22 mouse cellular contexts compared by ENCODE assay signal in genomic region chr12:12518490-12519070, GRCm38 (mm10).
DNase-seq lines count a peak whose midpoint lies in the region; ATAC-seq and TF ChIP-seq lines count a peak whose summit lies in the region.
"Had no signal": no experiment of that assay in that cellular context is flagged by ENCODE, and none has a peak within 500 bp of the region (broad histone marks: within the 10 kb centered on the region; RNA-seq: fewer than 3 reads in every experiment).

No protein-coding gene starts in this region.

- H3K36me3 ChIP-seq in forebrain, embryonic 12.5 days (replicated peaks), result no peaks in the 10 kb centered on the region
- no peaks in the 10 kb centered on the region for H3K36me3 ChIP-seq in forebrain, postnatal 0 days (ENCODE audit: insufficient read depth)
- H3K36me3 ChIP-seq in heart, embryonic 10.5 days, result no peaks in the 10 kb centered on the region
- no peaks in the 10 kb centered on the region for H3K36me3 ChIP-seq in heart, embryonic 16.5 days (ENCODE audit: control insufficient read depth, insufficient read depth)
- H3K36me3 ChIP-seq: hindbrain, embryonic 10.5 days; kidney, embryonic 15.5 days; limb, embryonic 13.5 days; liver, embryonic 13.5 days; stomach, embryonic 15.5 days had no signal

- no peaks in the 10 kb centered on the region for H3K27me3 ChIP-seq in forebrain, embryonic 12.5 days
- no peaks in the 10 kb centered on the region for H3K27me3 ChIP-seq in forebrain, postnatal 0 days (ENCODE audit: insufficient read depth, low read length)
- no peaks in the 10 kb centered on the region; the same call in 1 of the 2 replicates for H3K27me3 ChIP-seq in heart, embryonic 10.5 days (ENCODE audit: insufficient read depth, poor library complexity, severe bottlenecking)
- H3K27me3 ChIP-seq in heart, embryonic 16.5 days (ENCODE audit: control insufficient read depth, insufficient read depth, low read length), result no peaks in the 10 kb centered on the region
- H3K27me3 ChIP-seq: kidney, embryonic 15.5 days; limb, embryonic 13.5 days; liver, embryonic 13.5 days; Patski; stomach, embryonic 15.5 days had no signal

- 65% methylated on average over 5 of the region's 5 CpGs for WGBS in forebrain, embryonic 12.5 days
- WGBS in forebrain, postnatal 0 days, result 41% methylated on average over 5 of the region's 5 CpGs
- 37% methylated on average over 5 of the region's 5 CpGs for WGBS in heart, embryonic 10.5 days
- 18% methylated on average over 5 of the region's 5 CpGs for WGBS in heart, embryonic 16.5 days

- H3K27ac ChIP-seq in forebrain, embryonic 12.5 days, result peak overlapping the region; percentile 50; the same call in 1 of the 2 replicates
- H3K27ac ChIP-seq in forebrain, postnatal 0 days (ENCODE audit: low read depth, low read length), result no peak overlapping the region
- peak overlapping the region; percentile 56; the same call in 1 of the 2 replicates for H3K27ac ChIP-seq in heart, embryonic 10.5 days
- H3K27ac ChIP-seq in heart, embryonic 16.5 days (ENCODE audit: low read length), result peak overlapping the region; percentile 85
- H3K27ac ChIP-seq: hindbrain, embryonic 10.5 days; hindbrain, postnatal 0 days; kidney, embryonic 15.5 days; limb, embryonic 13.5 days; liver, embryonic 13.5 days; stomach, embryonic 15.5 days had no signal

- H3K9me3 ChIP-seq in forebrain, embryonic 12.5 days, result no peaks in the 10 kb centered on the region
- no peaks in the 10 kb centered on the region for H3K9me3 ChIP-seq in forebrain, postnatal 0 days (ENCODE audit: low read length)
- H3K9me3 ChIP-seq in heart, embryonic 10.5 days, result no peaks in the 10 kb centered on the region
- no peaks in the 10 kb centered on the region for H3K9me3 ChIP-seq in heart, embryonic 16.5 days (replicated peaks; ENCODE audit: control insufficient read depth, low read length)
- H3K9me3 ChIP-seq: hindbrain, embryonic 10.5 days; kidney, embryonic 15.5 days; limb, embryonic 13.5 days; liver, embryonic 13.5 days; stomach, embryonic 15.5 days had no signal

- H3K4me3 ChIP-seq in forebrain, embryonic 12.5 days (replicated peaks), result no peak overlapping the region
- H3K4me3 ChIP-seq in forebrain, postnatal 0 days (ENCODE audit: low read depth, low read length), result no peak overlapping the region
- no peak overlapping the region for H3K4me3 ChIP-seq in heart, embryonic 10.5 days
- no peak overlapping the region for H3K4me3 ChIP-seq in heart, embryonic 16.5 days (ENCODE audit: low read length)
- H3K4me3 ChIP-seq: hindbrain, embryonic 10.5 days; kidney, embryonic 15.5 days; limb, embryonic 13.5 days; liver, embryonic 13.5 days; stomach, embryonic 15.5 days had no signal

- ATAC-seq in forebrain, embryonic 12.5 days (ENCODE audit: low FRiP score), result peak; percentile 17; the same call in 1 of the 2 replicates
- no peak for ATAC-seq in forebrain, postnatal 0 days
- ATAC-seq in heart, embryonic 16.5 days (replicated peaks; ENCODE audit: extremely low read depth, insufficient read depth, low FRiP score), result peak; percentile 80
- ATAC-seq in frontal cortex, adult (ENCODE audit: low TSS enrichment), result no peak
- ATAC-seq: hindbrain, postnatal 0 days; intestine, embryonic 16.5 days; Patski had no signal

- no peak for TF ChIP-seq CTCF in forebrain, postnatal 0 days (IDR thresholded peaks at IDR 0.05; ENCODE audit: low read depth)

- no peak for DNase-seq in forebrain, postnatal 0 days
- peak; percentile 63 for DNase-seq in heart, embryonic 10.5 days (ENCODE audit: low spot score)
- no peak for DNase-seq in heart, postnatal 4 days
- DNase-seq in Muller cell, postnatal 12 days (ENCODE audit: inconsistent ontology term), result peak; percentile 79
- no peak for DNase-seq in thymus, adult 18-20 months
- DNase-seq: adrenal gland, postnatal 36 days; cerebellum, adult 11 months; cerebellum, postnatal 10 days; kidney, postnatal 4 days; liver, embryonic 13.5 days; lung, postnatal 4 days; thymus, postnatal 4 days had no signal

- no peak overlapping the region for H3K4me2 ChIP-seq in forebrain, embryonic 12.5 days
- H3K4me2 ChIP-seq in forebrain, postnatal 0 days (ENCODE audit: low read depth), result no peak overlapping the region
- no peak overlapping the region for H3K4me2 ChIP-seq in heart, embryonic 16.5 days (ENCODE audit: low read depth, low read length)
- H3K4me2 ChIP-seq: kidney, embryonic 15.5 days; limb, embryonic 13.5 days; liver, embryonic 13.5 days; stomach, embryonic 15.5 days had no signal

- H3K4me1 ChIP-seq in forebrain, embryonic 12.5 days, result peaks cover 6% of the 10 kb centered on the region; the same call in 1 of the 2 replicates
- no peaks in the 10 kb centered on the region for H3K4me1 ChIP-seq in forebrain, postnatal 0 days (ENCODE audit: insufficient read depth)
- H3K4me1 ChIP-seq in heart, embryonic 10.5 days, result peaks cover 7% of the 10 kb centered on the region; the same call in 1 of the 2 replicates
- H3K4me1 ChIP-seq in heart, embryonic 16.5 days (ENCODE audit: control insufficient read depth, insufficient read depth, low read length), result peaks cover 8% of the 10 kb centered on the region; the same call in 1 of the 2 replicates
- H3K4me1 ChIP-seq: kidney, embryonic 15.5 days; limb, embryonic 13.5 days; stomach, embryonic 15.5 days had no signal

- H3K9ac ChIP-seq in forebrain, embryonic 12.5 days, result no peak overlapping the region
- no peak overlapping the region for H3K9ac ChIP-seq in forebrain, postnatal 0 days
- no peak overlapping the region for H3K9ac ChIP-seq in heart, embryonic 16.5 days (ENCODE audit: low read length)
- H3K9ac ChIP-seq: kidney, embryonic 15.5 days; limb, embryonic 13.5 days; liver, embryonic 13.5 days; stomach, embryonic 15.5 days had no signal

Comparison
In these comparisons a context has a peak if more than half of its experiments do, and no peak if none do; other contexts are left out.
1. ATAC-seq: peak in forebrain, embryonic 12.5 days (single experiment) and heart, embryonic 16.5 days (single experiment); none in forebrain, postnatal 0 days (single experiment) and frontal cortex, adult (single experiment).
2. DNase-seq: peak in heart, embryonic 10.5 days (single experiment) and Muller cell, postnatal 12 days (single experiment); none in forebrain, postnatal 0 days (single experiment), heart, postnatal 4 days (single experiment) and thymus, adult 18-20 months (0 of 2).